Mouse (Mus musculus) brain, embryonic 18.5 days (tissue): ENCODE data around the gene Stard10.

Experiments used
- DNase-seq: peaks from one replicate; pipeline ENCODE4 v3.0.0-alpha.2; 2012; ENCODE audit warnings: low read depth, low spot score

Stard10 gene

DNA sequence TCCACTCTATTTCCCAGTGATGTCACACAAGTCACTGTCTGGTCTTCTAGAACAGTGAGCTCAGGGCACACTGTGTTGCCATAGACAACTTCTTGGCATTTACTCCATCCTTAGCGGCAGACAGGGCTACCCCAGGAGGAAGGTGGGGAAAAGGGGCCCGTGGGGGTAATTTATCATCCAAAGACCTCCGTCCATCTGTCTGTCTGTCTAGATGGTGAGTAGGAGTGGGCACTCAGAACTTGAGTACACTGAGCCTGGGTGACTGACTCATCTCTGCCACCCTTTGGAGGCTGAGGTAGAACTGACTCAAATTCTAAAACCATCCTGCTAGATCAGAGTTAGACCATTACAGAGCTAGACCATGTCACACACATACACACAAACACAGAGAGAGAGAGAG is at the start of gene Stard10:
Stard10 (plus strand) TSS at position 73 of the 400 bp plus-strand sequence.
- no peak for DNase-seq

DNA sequence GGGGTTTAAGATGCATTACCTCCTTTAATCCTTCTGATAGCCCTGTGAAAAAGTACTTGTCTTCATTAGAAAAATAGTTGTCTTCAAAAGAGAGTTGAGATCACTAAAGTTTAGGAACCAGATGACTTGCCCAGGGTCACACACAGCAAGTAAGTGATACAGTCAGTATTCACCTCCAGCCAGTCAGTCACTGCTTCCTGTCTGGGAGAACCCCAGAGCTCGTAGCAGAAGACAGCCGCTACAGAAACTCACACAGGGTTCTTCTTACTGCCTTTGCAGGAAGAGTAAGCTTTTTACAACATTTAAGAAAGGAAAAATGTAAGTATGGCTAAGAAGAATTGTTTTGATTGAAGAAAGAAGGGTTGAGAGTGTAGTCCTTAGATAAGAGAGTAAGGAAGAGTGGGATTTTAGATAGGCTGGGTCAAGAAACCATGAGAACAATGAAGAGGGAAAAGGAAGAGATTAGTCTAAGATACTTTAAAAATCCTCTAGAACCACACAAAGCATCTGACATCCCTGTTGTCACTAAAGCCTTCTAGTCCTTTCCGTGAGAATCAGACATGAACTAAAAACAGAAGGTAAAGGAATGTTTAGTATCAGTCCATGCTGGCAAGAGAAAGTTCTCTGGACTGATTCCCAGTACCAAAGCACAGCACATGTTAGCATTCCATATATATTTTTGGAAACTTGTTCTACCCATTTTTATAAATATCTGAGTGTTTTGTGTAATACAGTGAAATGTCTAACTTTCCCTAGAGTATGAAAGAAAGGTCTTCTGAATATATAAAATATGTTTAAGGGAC is 49.2 kb upstream of the Stard10 start:
- no peak for DNase-seq

GRCm38 (mm10) chr7:101271602-101272001 is 45.3 kb upstream of the Stard10 start:
- no peak for DNase-seq

DNA sequence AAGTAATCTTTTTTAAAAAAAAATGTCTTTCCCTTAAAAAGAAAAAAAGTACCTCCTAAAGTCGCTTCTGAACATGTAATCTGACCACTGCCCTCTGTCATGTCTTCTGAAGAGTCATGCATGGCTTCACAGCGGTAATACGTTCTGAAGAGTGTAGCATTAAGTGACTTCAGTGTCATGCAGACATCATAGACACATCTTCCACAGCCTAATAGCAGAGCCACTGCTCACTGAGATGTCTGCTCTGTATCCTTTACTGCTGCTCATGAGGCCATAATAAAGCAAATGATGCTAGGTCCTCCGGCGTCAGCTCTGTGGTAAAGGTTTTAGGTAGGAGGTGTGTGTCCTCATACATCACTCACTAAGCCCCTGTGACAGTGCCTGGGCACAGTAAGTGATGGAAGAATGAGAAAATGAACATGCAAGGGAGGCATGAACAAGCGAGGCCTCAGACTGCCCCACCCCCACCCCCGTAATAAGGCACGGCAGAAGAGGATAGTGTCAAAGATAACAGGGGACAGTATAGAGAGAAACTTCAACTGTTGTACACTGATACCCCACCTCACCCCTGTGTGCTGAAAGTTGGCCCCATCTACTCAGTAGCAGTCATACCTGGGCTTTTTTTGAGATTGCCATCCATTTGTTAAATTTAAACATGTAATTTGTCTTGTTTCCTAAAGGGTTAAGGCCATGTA is 44.3 kb upstream of the Stard10 start:
- no peak for DNase-seq

DNA sequence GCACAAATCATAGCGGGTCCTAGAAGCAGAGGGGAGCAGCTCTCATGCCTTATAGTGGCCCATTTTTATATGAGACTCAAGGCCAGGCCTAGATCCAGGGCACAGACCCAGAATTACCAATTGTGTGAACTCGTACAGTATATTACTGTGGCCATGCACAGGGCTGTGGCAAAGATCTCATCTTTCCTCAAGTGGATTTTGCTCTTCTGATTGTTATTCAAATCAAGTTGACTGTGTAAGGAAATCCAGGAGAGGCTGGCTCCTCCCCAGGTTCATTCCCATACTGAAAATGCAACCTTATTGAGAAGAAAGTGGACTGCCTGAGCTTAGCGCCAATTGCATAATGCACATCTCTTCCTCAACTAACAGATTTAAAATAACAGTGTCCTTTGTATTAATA is 34.2 kb upstream of the Stard10 start:
- DNase-seq, result no peak

DNA sequence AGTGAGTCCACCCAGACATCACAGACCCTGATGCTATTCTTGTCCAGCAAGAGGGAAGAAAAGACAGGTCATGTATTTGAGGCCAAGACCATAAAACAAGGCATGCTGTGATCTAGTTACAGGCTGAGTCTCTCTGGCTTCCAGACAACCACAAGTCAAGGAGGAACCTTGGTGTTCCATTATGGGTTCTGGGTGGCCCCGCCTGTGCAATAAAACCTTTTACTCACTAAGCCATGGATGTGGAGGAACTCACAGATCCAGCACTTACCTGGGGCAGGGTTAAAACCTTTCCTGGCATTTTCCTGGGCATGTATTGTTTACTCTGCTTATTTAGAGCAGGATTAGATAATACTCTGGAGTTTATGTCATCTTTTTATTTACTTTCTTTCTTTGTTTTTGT is 32.4 kb upstream of the Stard10 start:
- no peak for DNase-seq

DNA sequence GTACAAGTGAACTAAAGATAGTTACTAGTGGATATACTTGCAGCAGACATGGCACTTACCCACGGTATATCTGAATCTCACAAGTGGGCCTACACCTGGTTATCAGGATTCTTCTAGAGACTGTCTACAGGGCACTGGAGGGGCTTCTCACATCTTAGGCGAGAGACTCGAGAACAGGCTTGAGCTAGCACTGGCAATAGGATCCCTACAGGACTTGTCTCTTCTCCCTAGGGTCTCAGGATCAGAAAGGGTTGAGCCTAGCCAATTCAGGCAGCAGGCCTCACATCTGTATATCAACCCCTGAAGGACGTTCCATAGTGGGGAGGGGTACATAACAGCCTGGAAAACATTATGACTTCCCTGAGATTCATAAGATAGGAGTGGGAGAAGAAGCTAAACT is 30.0 kb upstream of the Stard10 start:
- no peak for DNase-seq

DNA sequence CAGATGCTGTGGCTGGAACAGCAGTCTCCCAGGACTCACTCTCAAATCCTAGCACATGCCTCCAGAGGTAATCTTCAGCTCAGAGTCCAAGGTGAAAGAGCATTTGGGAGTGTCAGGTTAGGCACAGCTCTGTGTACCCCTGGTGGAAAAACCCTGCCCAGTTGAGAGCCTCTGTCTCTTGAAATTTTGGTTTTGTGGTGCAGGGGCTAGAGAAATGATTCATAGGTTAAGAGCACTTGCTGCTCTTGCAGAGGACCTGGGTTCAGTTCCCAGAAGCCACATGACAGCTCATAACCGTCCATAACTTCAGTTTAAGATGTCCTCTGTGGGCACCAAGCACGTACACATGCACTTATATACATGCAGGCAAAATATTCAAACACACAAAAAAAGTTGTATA is 29.1 kb upstream of the Stard10 start:
- DNase-seq, result no peak

DNA sequence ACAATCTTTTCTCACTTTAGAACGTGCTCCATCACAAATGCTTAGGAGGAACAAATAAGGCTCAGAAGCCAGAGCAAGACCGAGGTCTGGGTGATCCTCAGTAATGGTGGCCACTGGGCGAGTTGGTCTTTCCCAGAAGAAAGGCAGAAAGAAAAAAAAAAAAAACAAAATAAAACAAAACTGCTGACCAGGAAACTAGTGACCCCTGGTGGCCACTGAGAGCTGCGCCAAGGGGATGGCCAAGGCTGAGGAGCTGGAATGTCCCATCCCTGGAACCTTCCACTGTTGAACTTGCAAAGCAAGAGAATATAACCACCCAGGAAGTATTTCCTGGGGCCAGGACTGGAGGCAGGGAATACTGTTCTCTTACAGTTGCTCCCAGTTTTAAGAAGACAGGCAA is 28.4 kb upstream of the Stard10 start:
- DNase-seq, result no peak

DNA sequence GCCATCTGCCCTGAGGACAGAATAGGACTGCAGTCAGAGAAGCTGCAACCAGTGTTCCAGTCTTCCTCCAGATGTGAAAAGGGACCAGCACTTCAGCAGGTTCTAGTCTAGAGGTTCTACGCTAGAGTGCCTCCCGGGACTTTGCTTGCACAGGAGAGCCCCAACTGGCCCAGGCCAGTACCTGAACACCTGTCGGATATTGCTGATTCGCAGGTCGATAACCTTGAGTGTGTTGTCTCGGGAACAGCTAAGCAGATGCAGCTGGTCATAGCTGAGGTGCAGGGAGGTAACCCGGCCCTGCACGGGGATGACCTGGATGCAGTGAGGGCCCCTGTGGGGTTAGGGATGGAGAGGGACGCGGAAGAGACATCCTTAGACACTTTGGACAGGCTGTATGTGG is 26.5 kb upstream of the Stard10 start:
- no peak for DNase-seq

DNA sequence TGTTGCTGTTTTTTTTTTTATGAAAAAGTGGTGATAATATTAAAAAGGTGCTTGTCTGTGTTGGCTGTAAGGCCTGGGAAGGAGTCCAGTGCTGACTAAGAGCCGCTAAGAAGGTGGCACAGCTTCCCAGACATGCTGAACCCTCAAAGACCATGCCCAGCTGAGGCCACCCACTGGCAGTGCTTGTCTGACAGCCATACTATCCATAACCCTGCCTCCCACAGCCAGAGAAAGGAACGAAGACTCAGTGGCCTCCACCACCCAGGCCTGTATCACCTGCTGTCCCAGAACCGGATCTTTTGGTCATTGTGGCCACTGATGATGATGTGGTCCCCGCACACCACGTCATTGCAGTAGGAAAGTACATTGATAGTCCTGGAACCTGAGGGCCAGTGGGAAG is 25.7 kb upstream of the Stard10 start:
- no peak for DNase-seq

DNA sequence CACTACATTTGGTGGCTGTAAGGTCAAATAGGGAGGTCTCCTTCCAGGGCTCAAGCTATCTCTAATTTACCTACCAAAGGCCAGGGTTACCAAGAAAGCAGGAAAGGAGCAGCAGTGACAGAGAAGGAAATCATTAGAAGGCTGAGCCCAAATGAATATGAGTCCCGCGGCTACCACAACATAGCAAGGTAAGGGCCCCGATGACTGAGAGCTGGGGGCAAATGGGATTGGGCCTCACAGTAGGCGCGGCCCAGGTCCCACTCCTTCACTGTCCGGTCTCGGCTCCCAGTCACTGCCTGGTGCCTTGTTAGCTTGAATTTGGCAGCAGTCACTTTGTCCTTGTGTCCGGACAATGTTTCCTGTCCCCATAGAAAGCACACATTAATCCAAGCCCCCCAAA is 25.2 kb upstream of the Stard10 start:
- DNase-seq, result no peak

GRCm38 (mm10) chr7:101292086-101292485 is 24.8 kb upstream of the Stard10 start:
- DNase-seq, result no peak

DNA sequence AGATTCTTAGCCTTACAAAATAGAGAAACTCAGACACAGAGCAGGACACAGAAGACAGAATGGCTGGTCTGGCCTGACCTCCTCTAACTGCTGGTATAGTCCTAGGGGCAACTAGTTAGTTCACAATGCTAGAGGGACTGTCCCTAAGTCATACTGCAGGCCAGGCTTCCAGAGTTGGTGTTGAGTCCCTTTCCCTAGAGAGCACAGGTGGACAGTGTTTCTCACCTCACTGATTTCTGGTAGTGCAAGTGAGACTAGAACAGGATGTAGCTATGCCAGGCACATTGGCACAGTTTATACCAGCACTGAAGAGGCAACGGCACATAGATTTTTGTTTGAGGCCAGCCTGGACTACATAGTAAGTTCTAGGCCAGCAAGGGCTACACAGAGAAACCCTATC is 24.2 kb upstream of the Stard10 start:
- DNase-seq, result no peak

GRCm38 (mm10) chr7:101293138-101293537 is 23.7 kb upstream of the Stard10 start:
- no peak for DNase-seq

DNA sequence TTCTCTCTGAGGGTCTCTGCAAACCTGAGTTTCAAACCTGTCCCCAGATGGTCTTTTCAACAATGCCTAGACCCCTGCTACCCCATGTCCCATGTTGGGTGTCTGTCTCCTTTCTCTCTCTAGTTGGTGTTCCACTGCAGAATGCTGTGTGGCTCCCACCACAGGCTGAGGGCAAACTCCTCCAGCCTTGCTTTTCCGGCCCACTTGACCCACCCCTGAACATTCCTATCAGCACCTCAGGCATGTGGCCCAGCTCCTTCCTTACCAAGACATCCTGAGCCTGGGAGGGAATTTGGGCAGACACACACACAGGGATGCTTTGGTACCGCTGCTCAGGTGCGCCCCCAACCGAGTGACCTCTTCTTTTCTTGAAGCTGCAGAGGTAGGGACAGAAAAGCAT is 23.3 kb upstream of the Stard10 start:
- DNase-seq, result no peak

GRCm38 (mm10) chr7:101295438-101295837 is 21.4 kb upstream of the Stard10 start:
- no peak for DNase-seq

DNA sequence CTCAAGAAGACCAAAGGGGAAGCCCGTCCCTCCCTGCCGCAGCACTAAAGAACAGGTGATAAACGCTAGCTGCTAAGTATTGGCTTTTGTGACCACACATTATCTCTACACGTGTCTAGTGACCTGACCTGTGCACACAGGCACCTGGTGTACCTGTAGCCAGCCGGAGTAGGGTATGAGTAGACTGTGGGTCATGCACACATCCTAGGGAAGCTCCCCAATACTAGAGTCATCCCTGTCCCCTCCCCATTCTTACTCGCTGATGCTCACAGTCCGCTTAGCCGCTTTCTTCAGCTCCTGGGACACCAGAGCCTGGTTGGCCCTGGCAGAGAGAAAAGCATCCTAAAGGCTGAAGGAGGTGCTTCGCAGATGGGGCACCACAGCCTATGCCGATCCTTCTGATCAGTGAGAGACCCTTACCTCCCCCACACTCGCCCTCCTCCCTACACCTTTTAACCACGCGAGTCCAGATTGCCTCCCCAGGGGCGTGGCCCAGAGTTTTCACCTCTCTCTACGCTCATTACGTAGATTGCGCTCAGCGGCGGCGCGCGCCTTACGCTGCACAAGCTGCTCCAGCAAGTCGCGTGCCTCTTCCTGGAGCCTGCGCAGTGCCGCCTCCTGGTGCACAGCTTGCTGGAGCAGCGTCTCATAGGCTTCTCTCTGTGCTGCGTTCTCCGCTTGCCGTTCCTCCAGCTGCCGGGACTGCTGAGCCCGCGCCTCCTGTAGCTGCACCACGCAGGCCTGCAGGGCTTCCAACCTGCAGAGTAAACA is 20.4 kb upstream of the Stard10 start:
- peak; percentile 76 for DNase-seq

DNA sequence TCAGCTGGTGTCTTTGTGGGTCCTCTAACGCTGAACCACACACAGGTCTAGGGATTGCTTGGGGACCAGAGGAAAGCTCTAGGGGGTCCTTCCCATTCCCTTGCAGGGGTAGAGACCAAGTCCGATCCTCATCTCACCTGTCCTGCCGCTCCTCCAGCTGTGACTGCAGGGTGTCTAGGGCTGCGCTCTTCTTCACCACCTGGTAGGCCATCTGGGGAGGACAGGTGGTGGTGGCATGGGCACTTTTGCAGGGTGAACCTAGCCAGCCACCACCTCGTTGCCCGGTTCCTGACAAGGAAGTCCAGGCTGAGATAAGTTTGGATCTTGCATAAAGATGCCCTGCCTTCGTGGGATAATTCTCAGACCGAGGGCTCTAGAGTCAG is 19.9 kb upstream of the Stard10 start:
- DNase-seq, result no peak

DNA sequence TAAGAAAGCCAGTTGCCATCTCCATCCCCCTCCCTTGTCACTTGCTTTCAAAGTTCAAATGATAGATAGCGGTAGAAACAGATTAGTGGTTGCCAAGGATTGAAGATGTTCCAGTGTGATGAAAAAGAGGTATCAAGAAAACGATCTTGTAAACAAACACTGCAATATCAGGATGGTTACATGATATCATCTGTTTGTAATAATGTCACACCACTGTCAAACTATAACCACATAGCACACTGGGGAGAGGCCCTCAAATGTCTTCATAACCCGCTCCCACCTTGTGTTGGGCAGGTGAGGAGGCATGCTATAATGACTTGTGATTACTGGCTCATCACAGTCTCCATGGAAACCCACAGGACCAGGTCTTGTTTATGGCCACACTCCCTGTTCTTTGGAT is 18.5 kb upstream of the Stard10 start:
- no peak for DNase-seq

DNA sequence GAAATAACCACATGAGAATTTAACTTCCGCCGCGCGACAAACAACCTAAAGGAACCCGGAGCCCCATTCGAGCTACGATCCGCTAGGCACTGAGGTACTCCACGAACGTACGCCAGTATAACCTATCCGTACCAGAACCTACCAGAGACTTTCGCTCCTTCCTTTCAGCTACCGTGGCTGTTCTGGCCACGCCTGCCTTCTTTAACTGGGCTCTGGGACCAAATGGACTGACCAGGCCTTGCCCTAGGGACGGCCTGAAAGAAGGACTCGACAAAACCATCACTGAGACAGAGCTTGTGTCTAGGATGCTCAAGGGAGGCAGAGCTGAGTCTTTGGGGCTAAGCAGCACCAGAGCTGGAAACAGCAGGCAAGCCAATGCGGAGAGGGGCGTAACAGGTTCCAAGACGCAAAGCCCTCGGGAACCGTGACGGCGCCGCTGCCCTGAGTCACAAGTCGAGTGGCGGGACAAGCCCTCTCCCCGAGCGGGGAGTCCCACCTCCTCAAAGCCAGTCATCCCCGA is 15.5 kb upstream of the Stard10 start:
- DNase-seq, result no peak

GRCm38 (mm10) chr7:101301881-101302456 is 14.9 kb upstream of the Stard10 start, which contains the start of gene Atg16l2:
TSS of gene Atg16l2 (minus strand) at chr7:101302251.
- peak; percentile 80 for DNase-seq
